Mouse (Mus musculus): ENCODE results near the gene Fkbp8. TPM values are rescaled to one million over a fixed set of nuclear protein-coding genes. Genes with fewer than 3 reads are reported as not detected.

The Fkbp8 gene
- total and polyA plus RNA-seq, 3 experiments: 176 to 266 (median 178) TPM

GRCm38 (mm10) chr8:70553740-70554139, 26.2 kb downstream of the Fkbp8 start:
- TF ChIP-seq ZKSCAN1 (IDR thresholded peaks at IDR 0.05; ENCODE audit: borderline replicate concordance, low read depth, low read length): no peak
- TF ChIP-seq E2F4 (IDR thresholded peaks at IDR 0.05; ENCODE audit: insufficient replicate concordance, low read depth, low read length): no peak
- no peak for TF ChIP-seq MAX (IDR thresholded peaks at IDR 0.05; ENCODE audit: low read length)
- no peak for TF ChIP-seq MXI1 (IDR thresholded peaks at IDR 0.05; ENCODE audit: low read depth, low read length)
- TF ChIP-seq IRF4 (IDR thresholded peaks at IDR 0.05; ENCODE audit: low read depth, low read length): no peak
- TF ChIP-seq CTCF (conservative IDR thresholded peaks at IDR 0.05 in 1 of 2, IDR thresholded peaks at IDR 0.05 in 1 of 2; ENCODE audit: low read depth in 2 of 2, low read length in 2 of 2): no peak
- TF ChIP-seq SIN3A (IDR thresholded peaks at IDR 0.05; ENCODE audit: low read length): no peak
- TF ChIP-seq ELF1 (IDR thresholded peaks at IDR 0.05; ENCODE audit: low read depth, low read length): no peak
- TF ChIP-seq TCF12 (IDR thresholded peaks at IDR 0.05; ENCODE audit: low read depth, low read length): no peak
- TF ChIP-seq NRF1 (IDR thresholded peaks at IDR 0.05; ENCODE audit: low read depth, low read length): no peak
- no peak for TF ChIP-seq ZNF384 (IDR thresholded peaks at IDR 0.05; ENCODE audit: low read depth, low read length)
- TF ChIP-seq EP300 (IDR thresholded peaks at IDR 0.05; ENCODE audit: low read length): no peak
- no peak for TF ChIP-seq TBP (conservative IDR thresholded peaks at IDR 0.05; ENCODE audit: low read depth, low read length)
- no peak for TF ChIP-seq KAT2A (IDR thresholded peaks at IDR 0.05; ENCODE audit: insufficient replicate concordance, low read length)
- no peak for TF ChIP-seq CHD1 (IDR thresholded peaks at IDR 0.05; ENCODE audit: low read depth, low read length)
- no peak for TF ChIP-seq JUN (IDR thresholded peaks at IDR 0.05; ENCODE audit: insufficient read depth, low read depth, low read length)
- no peak for TF ChIP-seq GABPA (IDR thresholded peaks at IDR 0.05; ENCODE audit: insufficient replicate concordance, low read depth, low read length)
- TF ChIP-seq RAD21 (IDR thresholded peaks at IDR 0.05; ENCODE audit: low read depth, low read length): no peak
- TF ChIP-seq MEF2A (IDR thresholded peaks at IDR 0.05; ENCODE audit: borderline replicate concordance, low read depth, low read length): no peak
- no peak for TF ChIP-seq CHD2 (IDR thresholded peaks at IDR 0.05; ENCODE audit: low read length)
- Histone ChIP-seq H3K4me3 (replicated peaks in 1 of 3; ENCODE audit: low read depth in 2 of 3, low read length in 2 of 3, poor library complexity in 1 of 3) (no peak overlapping the region), H3K36me3 (replicated peaks in 1 of 2; ENCODE audit: control insufficient read depth in 1 of 2, insufficient read depth in 1 of 2, low read length in 1 of 2) (peaks cover 0 to 58% of the 10 kb centered on the region in 2 experiments), H3K4me2 (ENCODE audit: insufficient read depth, low read depth, poor library complexity, severe bottlenecking) (no peak overlapping the region), H3K79me2 (replicated peaks; ENCODE audit: control insufficient read depth, extremely low read depth, insufficient read depth, poor library complexity, severe bottlenecking) (peaks cover 5% of the 10 kb centered on the region; the same call in 1 of the 2 replicates), H3K27ac (ENCODE audit: insufficient read depth, low read depth) (no peak overlapping the region), H3K9ac (ENCODE audit: insufficient read depth, low read depth) (no peak overlapping the region), H3K4me1 (ENCODE audit: control insufficient read depth in 1 of 2, insufficient read depth in 2 of 2) (peaks cover 0 to 21% of the 10 kb centered on the region in 2 experiments; a peak in 2 of 4 replicates), H3K27me3 (replicated peaks) (no peaks in the 10 kb centered on the region), H3K9me3 (replicated peaks; ENCODE audit: low read length) (no peaks in the 10 kb centered on the region)
- dilution Hi-C loops (cut with MboI; ENCODE audit: extremely low pct_ligation_motif_present, extremely low pct_unique_long_range_greater_than_20kb, low sequenced_read_pairs) (no loop called here), in situ Hi-C loops (cut with MboI; ENCODE audit: low pct_ligation_motif_present, low pct_unique_long_range_greater_than_20kb, low sequenced_read_pairs) (no loop called here)
- DNase-seq (ENCODE audit: extremely low read depth): no peak

DNA sequence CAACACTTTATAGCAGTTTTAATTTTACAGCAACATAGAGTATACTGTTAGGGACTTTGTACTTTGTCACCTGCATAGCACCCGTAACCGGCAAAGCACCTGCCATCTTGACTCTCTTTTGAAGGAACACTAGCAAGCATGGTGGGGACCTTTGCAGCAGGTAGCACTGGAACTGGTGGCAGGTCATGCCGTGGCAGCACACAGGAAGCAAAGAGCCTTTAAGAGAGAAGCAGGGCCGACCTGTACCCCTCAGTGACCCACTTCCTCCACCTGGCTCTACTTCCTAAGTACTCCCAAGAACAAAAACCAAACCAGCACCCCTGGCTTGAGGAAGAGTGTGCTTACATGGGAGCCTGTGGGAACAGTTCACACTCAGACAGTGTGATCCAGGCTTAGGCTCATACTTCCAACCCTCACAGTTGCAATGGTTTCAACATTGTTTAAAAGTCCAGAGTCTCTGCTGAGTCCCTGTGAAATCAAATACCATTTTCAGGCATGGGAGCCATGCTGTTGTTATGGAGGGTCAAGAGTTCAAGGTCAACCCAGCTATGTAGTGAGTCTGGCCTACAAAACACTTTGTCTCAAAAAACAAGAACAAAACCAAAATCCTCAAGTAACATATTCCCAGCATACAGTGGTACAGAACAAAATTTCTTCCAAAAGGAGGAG, 27.7 kb downstream of the Fkbp8 start:
- Histone ChIP-seq H3K4me2 (ENCODE audit: insufficient read depth, low read depth, poor library complexity, severe bottlenecking) (no peak overlapping the region), H3K4me3 (replicated peaks in 1 of 3; ENCODE audit: low read depth in 2 of 3, low read length in 2 of 3, poor library complexity in 1 of 3) (no peak overlapping the region), H3K79me2 (replicated peaks; ENCODE audit: control insufficient read depth, extremely low read depth, insufficient read depth, poor library complexity, severe bottlenecking) (no peaks in the 10 kb centered on the region; the same call in 1 of the 2 replicates), H3K9me3 (replicated peaks; ENCODE audit: low read length) (no peaks in the 10 kb centered on the region), H3K27ac (ENCODE audit: insufficient read depth, low read depth) (no peak overlapping the region), H3K9ac (ENCODE audit: insufficient read depth, low read depth) (no peak overlapping the region), H3K27me3 (replicated peaks) (no peaks in the 10 kb centered on the region), H3K4me1 (ENCODE audit: control insufficient read depth in 1 of 2, insufficient read depth in 2 of 2) (peaks cover 3 to 33% of the 10 kb centered on the region in 2 experiments; a peak in 2 of 4 replicates), H3K36me3 (replicated peaks in 1 of 2; ENCODE audit: control insufficient read depth in 1 of 2, insufficient read depth in 1 of 2, low read length in 1 of 2) (peaks cover 0 to 65% of the 10 kb centered on the region in 2 experiments)
- dilution Hi-C loops (cut with MboI; ENCODE audit: extremely low pct_ligation_motif_present, extremely low pct_unique_long_range_greater_than_20kb, low sequenced_read_pairs) (no loop called here), in situ Hi-C loops (cut with MboI; ENCODE audit: low pct_ligation_motif_present, low pct_unique_long_range_greater_than_20kb, low sequenced_read_pairs) (no loop called here)
- TF ChIP-seq NELFE (IDR thresholded peaks at IDR 0.05; ENCODE audit: low read depth, low read length): no peak
- no peak for TF ChIP-seq EP300 (IDR thresholded peaks at IDR 0.05; ENCODE audit: low read length)
- TF ChIP-seq MAFK (IDR thresholded peaks at IDR 0.05; ENCODE audit: insufficient replicate concordance, low read length): no peak
- TF ChIP-seq TBP (conservative IDR thresholded peaks at IDR 0.05; ENCODE audit: low read depth, low read length): no peak
- DNase-seq (ENCODE audit: extremely low read depth): no peak
